Mouse (Mus musculus): ENCODE results near the gene Atp2a2. TPM values are rescaled to one million over a fixed set of nuclear protein-coding genes. Genes with fewer than 3 reads are reported as not detected.

The Atp2a2 gene
- polyA plus RNA-seq, 1 experiment from 2014 or later, result 11.3 TPM

GRCm38 (mm10) chr5:122524854-122525237 lies 22.8 kb upstream of the Atp2a2 start:
- Histone ChIP-seq H3K9me3 (replicated peaks; ENCODE audit: control insufficient read depth, low read length) (no peaks in the 10 kb centered on the region), H3K27ac (ENCODE audit: low read length) (peak overlapping the region; percentile 31; the same call in 1 of the 2 replicates), H3K9ac (ENCODE audit: low read depth, low read length) (no peak overlapping the region), H3K4me3 (ENCODE audit: low read depth, low read length) (no peak overlapping the region), H3K4me2 (ENCODE audit: low read depth, low read length) (no peak overlapping the region), H3K4me1 (ENCODE audit: control insufficient read depth, low read depth, low read length) (peaks cover 5% of the 10 kb centered on the region; the same call in 1 of the 2 replicates), H3K27me3 (ENCODE audit: control insufficient read depth, insufficient read depth, low read depth, low read length) (no peaks in the 10 kb centered on the region), H3K36me3 (ENCODE audit: control insufficient read depth, insufficient read depth) (no peaks in the 10 kb centered on the region)
- no peak for ATAC-seq (ENCODE audit: low read depth)
- WGBS (ENCODE audit: insufficient replicate concordance), result 54% methylated on average over 4 of the region's 4 CpGs

- WGBS (ENCODE audit: insufficient replicate concordance), result 69% methylated on average over 3 of the region's 3 CpGs
- Histone ChIP-seq H3K4me2 (ENCODE audit: low read depth, low read length) (no peak overlapping the region), H3K27ac (ENCODE audit: low read length) (no peak overlapping the region), H3K27me3 (ENCODE audit: control insufficient read depth, insufficient read depth, low read depth, low read length) (no peaks in the 10 kb centered on the region), H3K4me1 (ENCODE audit: control insufficient read depth, low read depth, low read length) (peaks cover 5% of the 10 kb centered on the region; the same call in 1 of the 2 replicates), H3K9ac (ENCODE audit: low read depth, low read length) (no peak overlapping the region), H3K4me3 (ENCODE audit: low read depth, low read length) (no peak overlapping the region), H3K9me3 (replicated peaks; ENCODE audit: control insufficient read depth, low read length) (no peaks in the 10 kb centered on the region), H3K36me3 (ENCODE audit: control insufficient read depth, insufficient read depth) (no peaks in the 10 kb centered on the region)
- no peak for ATAC-seq (ENCODE audit: low read depth)
These were observed 22.2 kb upstream of the Atp2a2 start for GRCm38 (mm10) chr5:122524244-122524643.

- no peaks in the 10 kb centered on the region for H3K9me3 ChIP-seq (replicated peaks; ENCODE audit: control insufficient read depth, low read length)
- H3K27me3 ChIP-seq (ENCODE audit: control insufficient read depth, insufficient read depth, low read depth, low read length), result no peaks in the 10 kb centered on the region
- peaks cover 5% of the 10 kb centered on the region; the same call in 1 of the 2 replicates for H3K4me1 ChIP-seq (ENCODE audit: control insufficient read depth, low read depth, low read length)
- no peak overlapping the region for H3K9ac ChIP-seq (ENCODE audit: low read depth, low read length)
- no peak overlapping the region for H3K4me2 ChIP-seq (ENCODE audit: low read depth, low read length)
- H3K36me3 ChIP-seq (ENCODE audit: control insufficient read depth, insufficient read depth), result no peaks in the 10 kb centered on the region
- H3K27ac ChIP-seq (ENCODE audit: low read length), result no peak overlapping the region
- no peak for ATAC-seq (ENCODE audit: low read depth)
- no peak overlapping the region for H3K4me3 ChIP-seq (ENCODE audit: low read depth, low read length)
- 63% methylated on average over 3 of the region's 3 CpGs for WGBS (ENCODE audit: insufficient replicate concordance)
These were observed 19.1 kb upstream of the Atp2a2 start for GRCm38 (mm10) chr5:122521130-122521473.

- Histone ChIP-seq H3K9ac (ENCODE audit: low read depth, low read length) (no peak overlapping the region), H3K4me3 (ENCODE audit: low read depth, low read length) (no peak overlapping the region), H3K4me1 (ENCODE audit: control insufficient read depth, low read depth, low read length) (peaks cover 5% of the 10 kb centered on the region; the same call in 1 of the 2 replicates), H3K36me3 (ENCODE audit: control insufficient read depth, insufficient read depth) (no peaks in the 10 kb centered on the region), H3K27ac (ENCODE audit: low read length) (no peak overlapping the region), H3K9me3 (replicated peaks; ENCODE audit: control insufficient read depth, low read length) (no peaks in the 10 kb centered on the region), H3K27me3 (ENCODE audit: control insufficient read depth, insufficient read depth, low read depth, low read length) (no peaks in the 10 kb centered on the region), H3K4me2 (ENCODE audit: low read depth, low read length) (no peak overlapping the region)
- WGBS (ENCODE audit: insufficient replicate concordance), result 46% methylated on average over 23 of the region's 23 CpGs
- peak; percentile 50 for ATAC-seq (ENCODE audit: low read depth)
These were observed 18.5 kb upstream of the Atp2a2 start for GRCm38 (mm10) chr5:122520254-122521129.

- ATAC-seq (ENCODE audit: low read depth), result no peak
- 36% methylated on average over 7 of the region's 7 CpGs for WGBS (ENCODE audit: insufficient replicate concordance)
- H3K9me3 ChIP-seq (replicated peaks; ENCODE audit: control insufficient read depth, low read length), result no peaks in the 10 kb centered on the region
- H3K4me3 ChIP-seq (ENCODE audit: low read depth, low read length), result no peak overlapping the region
- no peak overlapping the region for H3K4me2 ChIP-seq (ENCODE audit: low read depth, low read length)
- no peaks in the 10 kb centered on the region for H3K27me3 ChIP-seq (ENCODE audit: control insufficient read depth, insufficient read depth, low read depth, low read length)
- H3K36me3 ChIP-seq (ENCODE audit: control insufficient read depth, insufficient read depth), result no peaks in the 10 kb centered on the region
- no peak overlapping the region for H3K27ac ChIP-seq (ENCODE audit: low read length)
- H3K9ac ChIP-seq (ENCODE audit: low read depth, low read length), result no peak overlapping the region
- H3K4me1 ChIP-seq (ENCODE audit: control insufficient read depth, low read depth, low read length), result no peaks in the 10 kb centered on the region
These were observed 17.1 kb upstream of the Atp2a2 start for GRCm38 (mm10) chr5:122519043-122519660.

GRCm38 (mm10) chr5:122518247-122518646 lies 16.2 kb upstream of the Atp2a2 start:
- Histone ChIP-seq H3K4me1 (ENCODE audit: control insufficient read depth, low read depth, low read length) (no peaks in the 10 kb centered on the region; the same call in 1 of the 2 replicates), H3K27me3 (ENCODE audit: control insufficient read depth, insufficient read depth, low read depth, low read length) (no peaks in the 10 kb centered on the region), H3K36me3 (ENCODE audit: control insufficient read depth, insufficient read depth) (no peaks in the 10 kb centered on the region), H3K9ac (ENCODE audit: low read depth, low read length) (no peak overlapping the region), H3K4me2 (ENCODE audit: low read depth, low read length) (no peak overlapping the region), H3K4me3 (ENCODE audit: low read depth, low read length) (no peak overlapping the region), H3K9me3 (replicated peaks; ENCODE audit: control insufficient read depth, low read length) (no peaks in the 10 kb centered on the region), H3K27ac (ENCODE audit: low read length) (no peak overlapping the region)
- ATAC-seq (ENCODE audit: low read depth), result no peak
- WGBS (ENCODE audit: insufficient replicate concordance), result 57% methylated on average over 8 of the region's 8 CpGs

GRCm38 (mm10) chr5:122516901-122517300 lies 14.9 kb upstream of the Atp2a2 start:
- Histone ChIP-seq H3K36me3 (ENCODE audit: control insufficient read depth, insufficient read depth) (no peaks in the 10 kb centered on the region), H3K4me1 (ENCODE audit: control insufficient read depth, low read depth, low read length) (no peaks in the 10 kb centered on the region; the same call in 1 of the 2 replicates), H3K9me3 (replicated peaks; ENCODE audit: control insufficient read depth, low read length) (no peaks in the 10 kb centered on the region), H3K27ac (ENCODE audit: low read length) (no peak overlapping the region), H3K4me2 (ENCODE audit: low read depth, low read length) (no peak overlapping the region), H3K4me3 (ENCODE audit: low read depth, low read length) (no peak overlapping the region), H3K9ac (ENCODE audit: low read depth, low read length) (no peak overlapping the region), H3K27me3 (ENCODE audit: control insufficient read depth, insufficient read depth, low read depth, low read length) (no peaks in the 10 kb centered on the region)
- 56% methylated on average over 5 of the region's 5 CpGs for WGBS (ENCODE audit: insufficient replicate concordance)
- ATAC-seq (ENCODE audit: low read depth), result no peak

- ATAC-seq (ENCODE audit: low read depth), result no peak
- no peaks in the 10 kb centered on the region for H3K36me3 ChIP-seq (ENCODE audit: control insufficient read depth, insufficient read depth)
- H3K4me3 ChIP-seq (ENCODE audit: low read depth, low read length), result no peak overlapping the region
- H3K9ac ChIP-seq (ENCODE audit: low read depth, low read length), result no peak overlapping the region
- H3K27me3 ChIP-seq (ENCODE audit: control insufficient read depth, insufficient read depth, low read depth, low read length), result no peaks in the 10 kb centered on the region
- WGBS (ENCODE audit: insufficient replicate concordance), result 57% methylated on average over 11 of the region's 11 CpGs
- H3K4me1 ChIP-seq (ENCODE audit: control insufficient read depth, low read depth, low read length), result no peaks in the 10 kb centered on the region; the same call in 1 of the 2 replicates
- no peak overlapping the region for H3K4me2 ChIP-seq (ENCODE audit: low read depth, low read length)
- no peak overlapping the region for H3K27ac ChIP-seq (ENCODE audit: low read length)
- H3K9me3 ChIP-seq (replicated peaks; ENCODE audit: control insufficient read depth, low read length), result no peaks in the 10 kb centered on the region
These were observed 14.2 kb upstream of the Atp2a2 start for GRCm38 (mm10) chr5:122516029-122516730.

Data from liver, embryonic 16.5 days (tissue).